Mouse (Mus musculus) testis, postnatal 14 days (tissue): Measurements from ENCODE around the gene Poldip3.

Experiments
- DNase-seq: peaks from one replicate; pipeline ENCODE4 v3.0.0; 2021; ENCODE audit warnings: low spot score

The Poldip3 gene

GRCm38 (mm10) chr15:83084022-83084640 is 65.1 kb downstream of the Poldip3 start:
- DNase-seq = no peak

GRCm38 (mm10) chr15:83083530-83083929 is 65.7 kb downstream of the Poldip3 start:
- DNase-seq = no peak
